Mouse (Mus musculus) ES-Bruce4 (cell line): Measurements from ENCODE around the gene Evpl.

Experiments
- CTCF ChIP-seq: IDR thresholded peaks from one replicate; pipeline ENCODE4 v1.8.1; 2011; ENCODE audit warnings: low read depth, low read length
- EP300 ChIP-seq: IDR thresholded peaks from 2 replicates; pipeline ENCODE4 v1.6.1; 2011; ENCODE audit warnings: low read depth, low read length; ENCODE audit not compliant: insufficient read depth
- POLR2A ChIP-seq: IDR thresholded peaks from one replicate; pipeline ENCODE4 v1.8.1; 2011; ENCODE audit warnings: low read length; ENCODE audit not compliant: insufficient read depth

- TF ChIP-seq CTCF (no peak), POLR2A (no peak), EP300 (no peak)
These were observed 21.3 kb downstream of the Evpl start for GRCm38 (mm10) chr11:116216549-116216948.
